Mouse (Mus musculus): ENCODE measurements around the gene Ltf.

- TF ChIP-seq CTCF (IDR thresholded peaks at IDR 0.05; ENCODE audit: low read depth) (no peak), EP300 (optimal IDR thresholded peaks at IDR 0.05) (no peak)
Observed at GRCm38 (mm10) chr9:111067052-111067451, 48.0 kb downstream of the Ltf start.
